25 mouse cellular contexts compared by ENCODE assay signal in genomic region chr11:119644140-119644539, GRCm38 (mm10). TPM values are rescaled to one million over a fixed set of nuclear protein-coding genes. Genes with fewer than 3 reads are reported as not detected.
DNase-seq lines count a peak whose midpoint lies in the region; ATAC-seq and TF ChIP-seq lines count a peak whose summit lies in the region.
"Had no signal": no experiment of that assay in that cellular context is flagged by ENCODE, and none has a peak within 500 bp of the region (broad histone marks: within the 10 kb centered on the region; RNA-seq: fewer than 3 reads in every experiment).

No protein-coding gene starts in this region.

- no peak for ATAC-seq in forebrain, embryonic 16.5 days
- ATAC-seq in limb, embryonic 12.5 days (ENCODE audit: insufficient number of reproducible peaks, insufficient read depth, low FRiP score, low TSS enrichment, low read depth) = no peak
- no peak for ATAC-seq in midbrain, embryonic 14.5 days (ENCODE audit: low FRiP score, low TSS enrichment)
- no peak for ATAC-seq in midbrain, postnatal 0 days (ENCODE audit: low FRiP score)
- ATAC-seq: activated CD4-positive, CD25-positive, alpha-beta regulatory T cell, adult 4 months; liver, postnatal 0 days had no signal

- H3K9ac ChIP-seq in forebrain, embryonic 16.5 days (replicated peaks; ENCODE audit: low read depth, low read length) = no peak overlapping the region
- no peak overlapping the region for H3K9ac ChIP-seq in limb, embryonic 12.5 days (replicated peaks)
- no peak overlapping the region for H3K9ac ChIP-seq in midbrain, embryonic 14.5 days (replicated peaks; ENCODE audit: low read length)
- no peak overlapping the region for H3K9ac ChIP-seq in midbrain, postnatal 0 days (replicated peaks; ENCODE audit: low read length, poor library complexity, severe bottlenecking)
- H3K9ac ChIP-seq: embryonic facial prominence, embryonic 15.5 days; forebrain, embryonic 13.5 days; liver, postnatal 0 days; neural tube, embryonic 12.5 days had no signal

- no peak overlapping the region for H3K4me3 ChIP-seq in forebrain, embryonic 10.5 days
- no peak overlapping the region for H3K4me3 ChIP-seq in forebrain, embryonic 16.5 days (replicated peaks; ENCODE audit: low read length)
- no peak overlapping the region for H3K4me3 ChIP-seq in limb, embryonic 12.5 days (replicated peaks)
- H3K4me3 ChIP-seq in limb, embryonic 10.5 days = no peak overlapping the region
- no peak overlapping the region for H3K4me3 ChIP-seq in midbrain, embryonic 14.5 days (replicated peaks; ENCODE audit: low read depth, low read length)
- H3K4me3 ChIP-seq in midbrain, postnatal 0 days (ENCODE audit: low read depth, low read length) = no peak overlapping the region
- no peak overlapping the region for H3K4me3 ChIP-seq in cerebellum, adult 2 months (replicated peaks; ENCODE audit: insufficient read depth, low read depth, low read length)
- H3K4me3 ChIP-seq: embryonic facial prominence, embryonic 10.5 days; embryonic facial prominence, embryonic 15.5 days; forebrain, embryonic 13.5 days; neural tube, embryonic 12.5 days had no signal

- no peaks in the 10 kb centered on the region for H3K9me3 ChIP-seq in forebrain, embryonic 10.5 days
- H3K9me3 ChIP-seq in forebrain, embryonic 16.5 days (ENCODE audit: control insufficient read depth, low read length) = no peaks in the 10 kb centered on the region
- no peaks in the 10 kb centered on the region for H3K9me3 ChIP-seq in limb, embryonic 12.5 days
- H3K9me3 ChIP-seq in limb, embryonic 10.5 days (replicated peaks) = no peaks in the 10 kb centered on the region
- H3K9me3 ChIP-seq in midbrain, embryonic 14.5 days (ENCODE audit: control insufficient read depth, low read length) = no peaks in the 10 kb centered on the region
- H3K9me3 ChIP-seq in midbrain, postnatal 0 days (ENCODE audit: low read length) = no peaks in the 10 kb centered on the region
- H3K9me3 ChIP-seq: embryonic facial prominence, embryonic 10.5 days; embryonic facial prominence, embryonic 15.5 days; forebrain, embryonic 13.5 days; neural tube, embryonic 12.5 days had no signal

- no peak for TF ChIP-seq CTCF in midbrain, postnatal 0 days (IDR thresholded peaks at IDR 0.05)
- TF ChIP-seq CTCF in cerebellum, adult 2 months (IDR thresholded peaks at IDR 0.05; ENCODE audit: borderline replicate concordance, insufficient read depth, low read depth, low read length) = no peak

- no peak for TF ChIP-seq POLR2A in cerebellum, adult 2 months (IDR thresholded peaks at IDR 0.05; ENCODE audit: borderline replicate concordance, insufficient read depth, low read length)

- H3K27ac ChIP-seq in forebrain, embryonic 10.5 days = 0 out of 2 replicates have a peak overlapping the region, but pooled peaks have one; percentile 53
- H3K27ac ChIP-seq in forebrain, embryonic 16.5 days (ENCODE audit: low read length) = no peak overlapping the region
- H3K27ac ChIP-seq in limb, embryonic 12.5 days = 0 out of 2 replicates have a peak overlapping the region, but pooled peaks have one; percentile 23
- H3K27ac ChIP-seq in limb, embryonic 10.5 days = no peak overlapping the region
- H3K27ac ChIP-seq in midbrain, embryonic 14.5 days (replicated peaks; ENCODE audit: low read depth, low read length) = 0 out of 2 replicates have a peak overlapping the region, but pooled peaks have one; percentile 13
- no peak overlapping the region for H3K27ac ChIP-seq in midbrain, postnatal 0 days (ENCODE audit: low read depth, low read length)
- H3K27ac ChIP-seq in cerebellum, adult 2 months (ENCODE audit: insufficient read depth, low read length) = no peak overlapping the region
- H3K27ac ChIP-seq: embryonic facial prominence, embryonic 15.5 days; macrophage had no signal

- H3K4me1 ChIP-seq in forebrain, embryonic 10.5 days = peaks cover 50% of the 10 kb centered on the region
- H3K4me1 ChIP-seq in forebrain, embryonic 16.5 days (replicated peaks; ENCODE audit: control insufficient read depth, insufficient read depth, low read length) = peaks cover 7% of the 10 kb centered on the region; the same call in 1 of the 2 replicates
- H3K4me1 ChIP-seq in limb, embryonic 12.5 days (replicated peaks) = no peaks in the 10 kb centered on the region; the same call in 1 of the 2 replicates
- H3K4me1 ChIP-seq in limb, embryonic 10.5 days = no peaks in the 10 kb centered on the region
- peaks cover 22% of the 10 kb centered on the region for H3K4me1 ChIP-seq in midbrain, embryonic 14.5 days (ENCODE audit: control insufficient read depth, insufficient read depth, low read length)
- peaks cover 14% of the 10 kb centered on the region; the same call in 1 of the 2 replicates for H3K4me1 ChIP-seq in midbrain, postnatal 0 days (ENCODE audit: insufficient read depth, low read length)
- H3K4me1 ChIP-seq in cerebellum, adult 2 months (ENCODE audit: control insufficient read depth, insufficient read depth, low read length) = peaks cover 27% of the 10 kb centered on the region

- no peak for DNase-seq in forebrain, embryonic 10.5 days (ENCODE audit: extremely low spot score, low spot score)
- DNase-seq in limb, embryonic 10.5 days (ENCODE audit: low spot score) = no peak
- DNase-seq in midbrain, embryonic 14.5 days = no peak
- no peak for DNase-seq in midbrain, postnatal 0 days (ENCODE audit: low spot score)
- DNase-seq in cerebellum, adult 2 months = no peak
- DNase-seq: adrenal gland, adult 2 months; adrenal gland, postnatal 36 days; cerebellum, adult 18-20 months; cerebellum, postnatal 25 days; gastrocnemius, postnatal 14 days; heart, postnatal 36 days; kidney, adult 11 months; kidney, postnatal 14 days; layer of hippocampus, adult 9-11 months; liver, postnatal 0 days; right cerebral cortex, postnatal 4 days; thymus, postnatal 4 days had no signal

- no peaks in the 10 kb centered on the region for H3K36me3 ChIP-seq in forebrain, embryonic 10.5 days (replicated peaks)
- no peaks in the 10 kb centered on the region for H3K36me3 ChIP-seq in forebrain, embryonic 16.5 days (ENCODE audit: control insufficient read depth, insufficient read depth)
- H3K36me3 ChIP-seq in limb, embryonic 12.5 days = no peaks in the 10 kb centered on the region
- H3K36me3 ChIP-seq in limb, embryonic 10.5 days = no peaks in the 10 kb centered on the region
- no peaks in the 10 kb centered on the region for H3K36me3 ChIP-seq in midbrain, embryonic 14.5 days (ENCODE audit: control insufficient read depth, insufficient read depth, low read length)
- no peaks in the 10 kb centered on the region for H3K36me3 ChIP-seq in midbrain, postnatal 0 days (ENCODE audit: insufficient read depth, low read length)
- H3K36me3 ChIP-seq: embryonic facial prominence, embryonic 10.5 days; embryonic facial prominence, embryonic 15.5 days; neural tube, embryonic 12.5 days had no signal

- H3K4me2 ChIP-seq in forebrain, embryonic 16.5 days (ENCODE audit: low read length) = no peak overlapping the region
- H3K4me2 ChIP-seq in limb, embryonic 12.5 days = no peak overlapping the region
- H3K4me2 ChIP-seq in midbrain, embryonic 14.5 days (ENCODE audit: low read length) = no peak overlapping the region
- H3K4me2 ChIP-seq in midbrain, postnatal 0 days (ENCODE audit: low read depth, low read length, poor library complexity, severe bottlenecking) = no peak overlapping the region
- H3K4me2 ChIP-seq: embryonic facial prominence, embryonic 15.5 days; forebrain, embryonic 13.5 days; neural tube, embryonic 12.5 days had no signal

- H3K27me3 ChIP-seq in forebrain, embryonic 10.5 days (ENCODE audit: poor library complexity, severe bottlenecking) = no peaks in the 10 kb centered on the region
- no peaks in the 10 kb centered on the region for H3K27me3 ChIP-seq in forebrain, embryonic 16.5 days (replicated peaks; ENCODE audit: control insufficient read depth, insufficient read depth, low read length)
- no peaks in the 10 kb centered on the region for H3K27me3 ChIP-seq in limb, embryonic 12.5 days
- H3K27me3 ChIP-seq in limb, embryonic 10.5 days (ENCODE audit: low read depth, poor library complexity, severe bottlenecking) = no peaks in the 10 kb centered on the region
- no peaks in the 10 kb centered on the region for H3K27me3 ChIP-seq in midbrain, embryonic 14.5 days (ENCODE audit: control insufficient read depth, insufficient read depth, low read length)
- H3K27me3 ChIP-seq in midbrain, postnatal 0 days (ENCODE audit: insufficient read depth, low read length) = no peaks in the 10 kb centered on the region
- no peaks in the 10 kb centered on the region for H3K27me3 ChIP-seq in cerebellum, adult 2 months (ENCODE audit: control insufficient read depth, insufficient read depth, low read length)
- H3K27me3 ChIP-seq: embryonic facial prominence, embryonic 15.5 days; forebrain, embryonic 13.5 days; neural tube, embryonic 12.5 days had no signal

- 91% methylated on average over 7 of the region's 7 CpGs for WGBS in forebrain, embryonic 10.5 days
- 83% methylated on average over 7 of the region's 7 CpGs for WGBS in forebrain, embryonic 16.5 days
- 86% methylated on average over 7 of the region's 7 CpGs for WGBS in limb, embryonic 12.5 days
- WGBS in limb, embryonic 10.5 days = 83% methylated on average over 7 of the region's 7 CpGs
- 71% methylated on average over 7 of the region's 7 CpGs for WGBS in midbrain, embryonic 14.5 days
- WGBS in midbrain, postnatal 0 days = 71% methylated on average over 7 of the region's 7 CpGs
- WGBS in cerebellum, adult 2 months = 81% methylated on average over 7 of the region's 7 CpGs

RNA-seq across cellular contexts. Expression of gene Rptor, which starts 41.4 kb away (rescaled TPM):
- polyA plus RNA-seq in forebrain, embryonic 10.5 days (2016; fragmentation: Nextera tagmentation; extraction: Ambion mirVana) = 12.8 and 13.0 TPM in 2 replicates
- polyA plus RNA-seq in forebrain, embryonic 16.5 days (2015; fragmentation: Nextera tagmentation; extraction: Ambion mirVana) = 8.5 and 11.3 TPM in 2 replicates
- 17.7 and 18.6 TPM in 2 replicates for polyA plus RNA-seq in limb, embryonic 12.5 days (2016; fragmentation: Nextera tagmentation; extraction: Ambion mirVana)
- polyA plus RNA-seq in limb, embryonic 10.5 days (2016; fragmentation: Nextera tagmentation; extraction: Ambion mirVana) = 17.4 and 17.9 TPM in 2 replicates
- polyA plus RNA-seq in midbrain, embryonic 14.5 days (2014; fragmentation: Nextera tagmentation; extraction: Ambion mirVana) = 10.8 and 12.4 TPM in 2 replicates
- total RNA-seq in midbrain, postnatal 0 days (2014; rRNA removed) = 64.8 and 65.0 TPM in 2 replicates
- polyA plus RNA-seq in midbrain, postnatal 0 days (2015; fragmentation: Nextera tagmentation; extraction: Ambion mirVana) = 8.5 TPM in 2 replicates
- 43.6 and 45.0 TPM in 2 replicates for polyA plus RNA-seq in cerebellum, adult 2 months (2012; rRNA removed)

Comparison
In these comparisons a context has a peak if more than half of its experiments do, and no peak if none do; other contexts are left out.
1. H3K27ac ChIP-seq: peak in forebrain, embryonic 10.5 days (single experiment), limb, embryonic 12.5 days (single experiment) and midbrain, embryonic 14.5 days (single experiment); none in forebrain, embryonic 16.5 days (single experiment), limb, embryonic 10.5 days (single experiment), midbrain, postnatal 0 days (single experiment) and cerebellum, adult 2 months (single experiment).